ENCODE assay signal across 20 mouse cellular contexts in the genomic region with DNA sequence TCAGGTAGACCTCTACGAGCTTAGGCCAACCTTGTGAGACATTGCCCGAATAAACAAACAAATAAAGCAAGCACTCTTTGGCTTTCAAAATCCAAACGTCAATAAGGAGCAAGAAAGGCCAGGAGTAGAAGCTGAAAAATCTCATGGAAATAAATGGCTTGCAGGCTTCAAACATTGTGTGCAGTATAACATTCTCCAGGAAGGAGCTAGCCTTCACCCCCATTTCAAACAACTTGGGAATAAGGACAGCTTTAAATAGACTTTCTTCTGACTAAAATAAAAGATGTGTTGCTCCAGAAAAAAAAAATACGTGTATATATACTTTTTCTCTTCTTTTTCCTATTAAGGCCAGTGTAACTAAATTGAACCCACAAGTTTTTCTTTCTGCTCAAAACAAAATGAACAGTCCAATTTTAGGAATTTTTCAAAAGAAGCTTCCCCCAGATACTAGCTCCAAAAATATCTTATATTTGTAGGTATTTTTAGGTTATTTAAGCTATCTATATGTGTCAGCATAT.
DNase-seq lines count a peak whose midpoint lies in the region; ATAC-seq lines count a peak whose summit lies in the region.
"Had no signal": no experiment of that assay in that cellular context is flagged by ENCODE, and none has a peak within 500 bp of the region (broad histone marks: within the 10 kb centered on the region; RNA-seq: fewer than 3 reads in every experiment).

No protein-coding gene starts in this region.

- ATAC-seq in frontal cortex, adult (ENCODE audit: low TSS enrichment), result peak; percentile 58; the same call in 1 of the 2 replicates
- ATAC-seq: activated CD4-positive, CD25-positive, alpha-beta regulatory T cell, adult 4 months; CD4-positive, CD25-positive, alpha-beta regulatory T cell, adult 4 months; forebrain, embryonic 14.5 days; forebrain, embryonic 16.5 days; Patski had no signal

- DNase-seq in frontal cortex, postnatal 25 days (ENCODE audit: low spot score in 2 of 2), result no peak
- peak; percentile 53 for DNase-seq in brain, adult 2 months (ENCODE audit: low read depth, low spot score)
- DNase-seq in telencephalon, adult 2 months (ENCODE audit: low read depth, low spot score), result peak; percentile 66
- DNase-seq in gastrocnemius, adult 8-10 months (ENCODE audit: low spot score in 2 of 2), result no peak
- DNase-seq: adrenal gland, adult 8-10 months; adrenal gland, postnatal 14 days; adrenal gland, postnatal 36 days; B cell, adult 2 months; cerebellum, adult 11-12 months; cerebellum, adult 2 months; cerebellum, adult 9-10 months; cerebellum, postnatal 10 days; cerebellum, postnatal 25 days; embryo, embryonic 11 days had no signal

Comparison
In these comparisons a context has a peak if more than half of its experiments do, and no peak if none do; other contexts are left out.
1. DNase-seq: peak in brain, adult 2 months (single experiment) and telencephalon, adult 2 months (single experiment); none in frontal cortex, postnatal 25 days (0 of 2) and gastrocnemius, adult 8-10 months (0 of 2).